Mouse (Mus musculus): ENCODE measurements around the gene Plcxd1.
"Not testable (repeated sequence)": the region's sequence is repeated elsewhere in the genome, so short reads cannot be mapped to it uniquely, and the experiment has no call there.

Plcxd1 gene

GRCm38 (mm10) chr5:110099656-110100580 is at the start of gene Plcxd1:
Plcxd1 (plus strand) TSS chr5:110099969.
- in situ Hi-C loops (cut with MboI, MseI) = loop anchor here (10.0 kb wide), 1 partner anchor 545 kb away; the partner anchor contains the start of gene Crlf2

GRCm38 (mm10) chr5:110057637-110058408 is 41.9 kb upstream of the Plcxd1 start:
- in situ Hi-C loops (cut with MboI, MseI) = no loop called here

- in situ Hi-C loops (cut with MboI, MseI) = not testable (repeated sequence)
Observed at GRCm38 (mm10) chr5:110072413-110072812, 27.4 kb upstream of the Plcxd1 start, which contains the start of gene Gm17655. Gm17655 (minus strand) TSS chr5:110072513.

- in situ Hi-C loops (cut with MboI, MseI) = no loop called here
Observed at GRCm38 (mm10) chr5:110082961-110083360, 16.8 kb upstream of the Plcxd1 start.

- in situ Hi-C loops (cut with MboI, MseI) = no loop called here
Observed at GRCm38 (mm10) chr5:110086161-110086866, 13.5 kb upstream of the Plcxd1 start.

GRCm38 (mm10) chr5:110091546-110091945 is 8.2 kb upstream of the Plcxd1 start:
- in situ Hi-C loops (cut with MboI, MseI) = no loop called here

- in situ Hi-C loops (cut with MboI, MseI) = no loop called here
Observed at GRCm38 (mm10) chr5:110094030-110094846, 5.5 kb upstream of the Plcxd1 start, which contains the start of gene Gm35315. Gm35315 (minus strand) TSS chr5:110094420.

- in situ Hi-C loops (cut with MboI, MseI) = no loop called here
Observed at GRCm38 (mm10) chr5:110094847-110095213, 4.9 kb upstream of the Plcxd1 start.

GRCm38 (mm10) chr5:110098991-110099477 is 735 bp upstream of the Plcxd1 start:
- in situ Hi-C loops (cut with MboI, MseI) = no loop called here

- in situ Hi-C loops (cut with MboI, MseI) = loop anchor here (10.0 kb wide), 1 partner anchor 546 kb away; the partner anchor contains the start of gene Crlf2
Observed at GRCm38 (mm10) chr5:110100921-110101631, 1.3 kb downstream of the Plcxd1 start.

GRCm38 (mm10) chr5:110101716-110102347 is 2.1 kb downstream of the Plcxd1 start:
- in situ Hi-C loops (cut with MboI, MseI) = loop anchor here (10.0 kb wide), 1 partner anchor 547 kb away; the partner anchor contains the start of gene Crlf2

GRCm38 (mm10) chr5:110102429-110102828 is 2.7 kb downstream of the Plcxd1 start:
- in situ Hi-C loops (cut with MboI, MseI) = loop anchor here (10.0 kb wide), 1 partner anchor 548 kb away; the partner anchor contains the start of gene Crlf2

- in situ Hi-C loops (cut with MboI, MseI) = loop anchor here (10.0 kb wide), 1 partner anchor 548 kb away; the partner anchor contains the start of gene Crlf2
Observed at GRCm38 (mm10) chr5:110102853-110103625, 3.3 kb downstream of the Plcxd1 start.

GRCm38 (mm10) chr5:110103901-110104615 is 4.3 kb downstream of the Plcxd1 start:
- in situ Hi-C loops (cut with MboI, MseI) = loop anchor here (10.0 kb wide), 1 partner anchor 549 kb away; the partner anchor contains the start of gene Crlf2

- in situ Hi-C loops (cut with MboI, MseI) = loop anchor here (10.0 kb wide), 1 partner anchor 550 kb away; the partner anchor contains the start of gene Crlf2
Observed at GRCm38 (mm10) chr5:110104616-110105380, 5.0 kb downstream of the Plcxd1 start.

- in situ Hi-C loops (cut with MboI, MseI) = loop anchor here (10.0 kb wide), 1 partner anchor 552 kb away; the partner anchor contains the start of gene Crlf2
Observed at GRCm38 (mm10) chr5:110106140-110106871, 6.5 kb downstream of the Plcxd1 start.
